Mouse (Mus musculus): ENCODE measurements around the gene Fgfr1op2. TPM values are rescaled to one million over a fixed set of nuclear protein-coding genes. Genes with fewer than 3 reads are reported as not detected.

Gene Fgfr1op2
- polyA plus RNA-seq, 1 experiment from 2014 or later: 75.1 TPM

GRCm38 (mm10) chr6:146643184-146643570 is 66.2 kb downstream of the Fgfr1op2 start:
- WGBS: 12% methylated on average over 11 of the region's 11 CpGs
- Histone ChIP-seq H3K4me3 (ENCODE audit: low read depth, low read length) (peak overlapping the region; percentile 76), H3K9ac (ENCODE audit: low read depth, low read length) (peak overlapping the region; percentile 83), H3K9me3 (ENCODE audit: control insufficient read depth) (no peaks in the 10 kb centered on the region), H3K4me1 (replicated peaks; ENCODE audit: control insufficient read depth, insufficient read depth, low read length) (peaks cover 4% of the 10 kb centered on the region; the same call in 1 of the 2 replicates), H3K27ac (ENCODE audit: low read depth, low read length) (peak overlapping the region; percentile 87; the same call in 1 of the 2 replicates), H3K27me3 (replicated peaks; ENCODE audit: control insufficient read depth, insufficient read depth, low read length) (no peaks in the 10 kb centered on the region), H3K36me3 (ENCODE audit: control insufficient read depth, insufficient read depth) (no peaks in the 10 kb centered on the region), H3K4me2 (replicated peaks; ENCODE audit: low read depth) (peak overlapping the region; percentile 79)
- no peak for ATAC-seq
- TF ChIP-seq CTCF (IDR thresholded peaks at IDR 0.05; ENCODE audit: low read depth): no peak

Other genes starting within 250 kb of the Fgfr1op2 start
- gene Itpr2, start 75.0 kb upstream of the Fgfr1op2 start, polyA plus RNA-seq (2015; fragmentation: Nextera tagmentation; extraction: Ambion mirVana): 6.3 and 8.6 TPM in 2 replicates
- 15.7 and 16.1 TPM in 2 replicates for gene Ints13, start 632 bp downstream of the Fgfr1op2 start, polyA plus RNA-seq (2015; fragmentation: Nextera tagmentation; extraction: Ambion mirVana)
- gene Med21, start 65.3 kb downstream of the Fgfr1op2 start, polyA plus RNA-seq (2015; fragmentation: Nextera tagmentation; extraction: Ambion mirVana): 87.5 and 87.6 TPM in 2 replicates
- 58.7 and 61.9 TPM in 2 replicates for gene Tm7sf3, start 65.6 kb downstream of the Fgfr1op2 start, polyA plus RNA-seq (2015; fragmentation: Nextera tagmentation; extraction: Ambion mirVana)
- 11.6 and 13.4 TPM in 2 replicates for gene Stk38l, start 147.8 kb downstream of the Fgfr1op2 start, polyA plus RNA-seq (2015; fragmentation: Nextera tagmentation; extraction: Ambion mirVana)
- gene Arntl2, start 218.9 kb downstream of the Fgfr1op2 start, polyA plus RNA-seq (2015; fragmentation: Nextera tagmentation; extraction: Ambion mirVana): 0.52 and 0.76 TPM in 2 replicates